Comparison of ENCODE assay signal across 17 mouse cellular contexts in genomic region chrX:151313732-151314131, GRCm38 (mm10). TPM values are rescaled to one million over a fixed set of nuclear protein-coding genes. Genes with fewer than 3 reads are reported as not detected.
DNase-seq lines count a peak whose midpoint lies in the region; ATAC-seq and TF ChIP-seq lines count a peak whose summit lies in the region.
"Had no signal": no experiment of that assay in that cellular context is flagged by ENCODE, and none has a peak within 500 bp of the region (broad histone marks: within the 10 kb centered on the region; RNA-seq: fewer than 3 reads in every experiment).

No protein-coding gene starts in this region.

- TF ChIP-seq POLR2A in liver, adult 2 months (IDR thresholded peaks at IDR 0.05; ENCODE audit: extremely low read depth, insufficient read depth, low read length), result no peak

- H3K36me3 ChIP-seq in liver, adult 2 months (ENCODE audit: control insufficient read depth, insufficient read depth, low read length), result no peaks in the 10 kb centered on the region
- no peaks in the 10 kb centered on the region for H3K36me3 ChIP-seq in liver, embryonic 12.5 days
- H3K36me3 ChIP-seq: embryonic facial prominence, embryonic 13.5 days; forebrain, embryonic 12.5 days; limb, embryonic 10.5 days had no signal

- no peaks in the 10 kb centered on the region for H3K27me3 ChIP-seq in liver, adult 2 months (ENCODE audit: control insufficient read depth, insufficient read depth, low read length)
- H3K27me3 ChIP-seq in liver, embryonic 12.5 days (replicated peaks), result peaks cover 17% of the 10 kb centered on the region; the same call in 1 of the 2 replicates
- H3K27me3 ChIP-seq in Patski, result peaks cover 68% of the 10 kb centered on the region

- peak; percentile 14 for DNase-seq in CD4-positive, CD25-positive, alpha-beta regulatory T cell, adult 2 months (ENCODE audit: low read depth, low spot score)
- DNase-seq in liver, adult 2 months (ENCODE audit: extremely low read depth, low read depth, low spot score), result peak; percentile 0
- DNase-seq in Patski (ENCODE audit: low read depth, low spot score), result no peak
- peak; percentile 1 for DNase-seq in naive thymus-derived CD4-positive, alpha-beta T cell, adult 2 months (ENCODE audit: low read depth)
- DNase-seq in spleen, adult 18-20 months, result no peak
- no peak for DNase-seq in urinary bladder, postnatal 25 days (ENCODE audit: low spot score)
- DNase-seq: cerebellum, adult 8-10 months; gastrocnemius, postnatal 25 days; heart, postnatal 10 days; kidney, adult 18-20 months; midbrain, embryonic 14.5 days; right cerebral cortex, postnatal 4 days had no signal

- no peak overlapping the region for H3K27ac ChIP-seq in liver, adult 2 months (replicated peaks; ENCODE audit: insufficient read depth, low read depth, low read length)
- H3K27ac ChIP-seq in liver, embryonic 12.5 days, result no peak overlapping the region
- H3K27ac ChIP-seq: embryonic facial prominence, embryonic 13.5 days; forebrain, embryonic 12.5 days; limb, embryonic 10.5 days had no signal

- H3K4me3 ChIP-seq in liver, adult 2 months (ENCODE audit: insufficient read depth, low read depth, low read length), result no peak overlapping the region
- H3K4me3 ChIP-seq in liver, embryonic 12.5 days, result no peak overlapping the region
- H3K4me3 ChIP-seq: embryonic facial prominence, embryonic 13.5 days; forebrain, embryonic 12.5 days; limb, embryonic 10.5 days had no signal

- POLR2A ChIA-PET in Patski (lab: Charles Lee), result no interaction called here

- H3K9me3 ChIP-seq in liver, embryonic 12.5 days (replicated peaks), result no peaks in the 10 kb centered on the region
- H3K9me3 ChIP-seq: embryonic facial prominence, embryonic 13.5 days; forebrain, embryonic 12.5 days; limb, embryonic 10.5 days had no signal

- no peak overlapping the region for H3K4me2 ChIP-seq in liver, embryonic 12.5 days
- H3K4me2 ChIP-seq: embryonic facial prominence, embryonic 13.5 days; forebrain, embryonic 12.5 days had no signal

- ATAC-seq in CD4-positive, CD25-positive, alpha-beta regulatory T cell, adult 4 months, result no peak
- no peak for ATAC-seq in liver, embryonic 12.5 days
- no peak for ATAC-seq in Patski

- no peaks in the 10 kb centered on the region for H3K4me1 ChIP-seq in liver, adult 2 months (ENCODE audit: control insufficient read depth, insufficient read depth, low read length)
- H3K4me1 ChIP-seq in liver, embryonic 12.5 days, result no peaks in the 10 kb centered on the region
- H3K4me1 ChIP-seq: embryonic facial prominence, embryonic 13.5 days; forebrain, embryonic 12.5 days; limb, embryonic 10.5 days had no signal

- TF ChIP-seq CTCF in liver, adult 2 months (IDR thresholded peaks at IDR 0.05; ENCODE audit: low read depth, low read length), result no peak
- TF ChIP-seq CTCF in Patski (IDR thresholded peaks at IDR 0.05), result peak; percentile 27

- H3K9ac ChIP-seq in liver, adult 2 months (ENCODE audit: low read depth, low read length), result no peak overlapping the region
- H3K9ac ChIP-seq in liver, embryonic 12.5 days, result no peak overlapping the region
- H3K9ac ChIP-seq: embryonic facial prominence, embryonic 13.5 days; forebrain, embryonic 12.5 days had no signal

- in situ Hi-C loops in Patski (cut with MboI; ENCODE audit: low pct_unique_long_range_greater_than_20kb), result no loop called here

- WGBS in liver, adult 2 months, result 81% methylated on average over 4 of the region's 4 CpGs
- WGBS in liver, embryonic 12.5 days (ENCODE audit: insufficient replicate concordance), result 57% methylated on average over 4 of the region's 4 CpGs

- CTCF ChIA-PET in Patski (lab: Charles Lee), result no interaction called here

- no peaks in the 10 kb centered on the region for H3K79me2 ChIP-seq in liver, adult 2 months (ENCODE audit: control insufficient read depth, insufficient read depth, low read length)

RNA-seq across cellular contexts. Expression of gene Fam120c, which starts 30.2 kb away (rescaled TPM):
- 1 to 10 TPM; 1.3 to 1.7 TPM for polyA plus RNA-seq in CD4-positive, CD25-positive, alpha-beta regulatory T cell, adult 4 months (2017; shearing (Covaris generic))
- total RNA-seq in liver, adult 2 months (2014; rRNA removed), result 3.0 and 4.1 TPM in 2 replicates
- polyA plus RNA-seq in liver, adult 2 months (2012; rRNA removed), result 1.1 and 1.2 TPM in 2 replicates
- 1.2 and 1.3 TPM in 2 replicates for polyA plus RNA-seq in liver, embryonic 12.5 days (2016; fragmentation: Nextera tagmentation; extraction: Ambion mirVana)
- 9.3 TPM for polyA plus RNA-seq in Patski (2021)

Comparison
In these comparisons a context has a peak if more than half of its experiments do, and no peak if none do; other contexts are left out.
1. DNase-seq: peak in CD4-positive, CD25-positive, alpha-beta regulatory T cell, adult 2 months (single experiment), liver, adult 2 months (single experiment) and naive thymus-derived CD4-positive, alpha-beta T cell, adult 2 months (single experiment); none in Patski (single experiment), spleen, adult 18-20 months (0 of 2) and urinary bladder, postnatal 25 days (single experiment).